Mouse (Mus musculus): ENCODE results near the gene Zfp524.

DNA sequence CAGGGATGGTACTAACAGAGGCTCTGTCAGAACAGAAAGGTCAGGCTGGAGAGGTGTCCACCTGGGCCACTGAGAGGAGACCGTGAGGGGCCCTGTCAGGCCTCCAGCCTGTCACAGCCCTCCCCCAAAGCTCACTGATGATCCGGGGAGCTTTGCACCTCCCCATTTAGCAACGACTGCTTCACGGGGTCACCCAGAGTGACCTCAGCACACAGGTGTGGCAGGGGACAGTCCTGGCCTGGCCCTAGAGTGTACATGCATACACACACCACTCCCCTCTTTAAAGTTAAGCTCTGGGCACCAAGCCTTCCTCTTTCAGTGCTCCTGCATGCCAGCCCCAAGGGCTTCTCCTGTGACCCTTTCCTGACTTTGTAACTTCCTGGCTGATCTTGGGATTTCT, 38.8 kb upstream of the Zfp524 start:
- TF ChIP-seq CTCF (IDR thresholded peaks at IDR 0.05; ENCODE audit: low read depth): no peak
- no peak for TF ChIP-seq EP300 (IDR thresholded peaks at IDR 0.05; ENCODE audit: low read depth)
